Mouse (Mus musculus) heart, postnatal 0 days (tissue): Measurements from ENCODE around the gene Fndc7.

Source experiments
- CTCF ChIP-seq: IDR thresholded peaks from 2 replicates; pipeline ENCODE4 v1.5.1; 2016; ENCODE audit warnings: antibody characterized with exemption, control low read depth, low read depth
- EP300 ChIP-seq: IDR thresholded peaks from 2 replicates; pipeline ENCODE4 v1.6.1; 2016; ENCODE audit warnings: antibody characterized with exemption, low read depth

GRCm38 (mm10) chr3:108933557-108933956, 43.7 kb upstream of the Fndc7 start:
- TF ChIP-seq CTCF (no peak), EP300 (no peak)
